Mouse (Mus musculus) embryo, embryonic 11 days (tissue): Measurements from ENCODE around the gene Ccdc138.
"Not testable (repeated sequence)": the region's sequence is repeated elsewhere in the genome, so short reads cannot be mapped to it uniquely, and the experiment has no call there.

Source experiments
- DNase-seq: peaks from one replicate; pipeline ENCODE4 v3.0.0-alpha.2; 2015

Gene Ccdc138

GRCm38 (mm10) chr10:58497320-58498284 lies at the start of gene Ccdc138:
Gene Ccdc138, plus strand, starts transcription at chr10:58497948.
- DNase-seq: peak; percentile 94

GRCm38 (mm10) chr10:58451575-58451974 lies 46.2 kb upstream of the Ccdc138 start:
- DNase-seq: no peak

GRCm38 (mm10) chr10:58452185-58452584 lies 45.6 kb upstream of the Ccdc138 start:
- DNase-seq: no peak

GRCm38 (mm10) chr10:58459896-58460295 lies 37.9 kb upstream of the Ccdc138 start:
- DNase-seq: no peak

GRCm38 (mm10) chr10:58477086-58477755 lies 20.5 kb upstream of the Ccdc138 start:
- no peak for DNase-seq

- DNase-seq: no peak
These were observed 19.6 kb upstream of the Ccdc138 start for GRCm38 (mm10) chr10:58478071-58478578.

- no peak for DNase-seq
These were observed 17.7 kb upstream of the Ccdc138 start for GRCm38 (mm10) chr10:58479954-58480490.

- no peak for DNase-seq
These were observed 6.7 kb upstream of the Ccdc138 start for GRCm38 (mm10) chr10:58491031-58491430.

- DNase-seq: no peak
These were observed 2.1 kb upstream of the Ccdc138 start for GRCm38 (mm10) chr10:58495637-58496036.

- DNase-seq: no peak
These were observed 1.0 kb upstream of the Ccdc138 start for GRCm38 (mm10) chr10:58496732-58497131.

GRCm38 (mm10) chr10:58498516-58498915 lies 768 bp downstream of the Ccdc138 start:
- no peak for DNase-seq

GRCm38 (mm10) chr10:58529358-58529757 lies 31.6 kb downstream of the Ccdc138 start:
- no peak for DNase-seq

- DNase-seq: no peak
These were observed 33.4 kb downstream of the Ccdc138 start for GRCm38 (mm10) chr10:58530896-58531790.

GRCm38 (mm10) chr10:58532177-58532576 lies 34.4 kb downstream of the Ccdc138 start:
- no peak for DNase-seq

- not testable (repeated sequence) for DNase-seq
These were observed 38.5 kb downstream of the Ccdc138 start for GRCm38 (mm10) chr10:58536276-58536675.

GRCm38 (mm10) chr10:58540613-58541012 lies 42.9 kb downstream of the Ccdc138 start:
- peak; percentile 36 for DNase-seq

- no peak for DNase-seq
These were observed 51.0 kb downstream of the Ccdc138 start for GRCm38 (mm10) chr10:58548739-58549138.

GRCm38 (mm10) chr10:58554693-58555387 lies 57.1 kb downstream of the Ccdc138 start:
- no peak for DNase-seq

GRCm38 (mm10) chr10:58559098-58559497 lies 61.4 kb downstream of the Ccdc138 start:
- peak; percentile 58 for DNase-seq

- DNase-seq: peak; percentile 79
These were observed 62.2 kb downstream of the Ccdc138 start for GRCm38 (mm10) chr10:58559901-58560300.

GRCm38 (mm10) chr10:58560521-58560920 lies 62.8 kb downstream of the Ccdc138 start:
- no peak for DNase-seq
